Mouse (Mus musculus): Measurements from ENCODE around the gene Krtap21-1. TPM values are rescaled to one million over a fixed set of nuclear protein-coding genes. Genes with fewer than 3 reads are reported as not detected.

The Krtap21-1 gene
- not detected for polyA plus RNA-seq (2015; fragmentation: Illumina TruSeq; extraction: RNeasy Lipid Tissue Mini Kit (QIAGEN cat#74804); ENCODE audit: insufficient read depth, low read depth, low replicate concordance)

DNA sequence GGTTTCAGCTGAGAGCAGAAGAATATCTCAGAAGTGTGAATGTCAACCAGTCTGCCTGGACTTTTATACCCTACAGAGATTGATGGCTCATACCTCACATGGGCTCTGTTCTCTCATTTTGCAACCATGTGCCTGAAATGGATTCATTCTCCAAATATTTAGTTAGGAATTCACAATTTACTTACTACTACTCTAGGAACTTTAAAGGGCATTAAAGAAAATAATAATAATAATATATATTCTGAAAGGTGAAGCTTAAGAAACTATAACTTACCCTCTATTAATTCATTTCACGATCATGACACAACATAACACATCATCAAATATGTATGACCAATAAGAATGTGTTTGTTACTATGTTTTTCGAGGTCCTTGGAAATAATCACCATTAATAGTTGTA is at the start of gene Krtap21-1:
Gene Krtap21-1 (minus strand): TSS at position 101 of the 400 bp plus-strand sequence.

DNA sequence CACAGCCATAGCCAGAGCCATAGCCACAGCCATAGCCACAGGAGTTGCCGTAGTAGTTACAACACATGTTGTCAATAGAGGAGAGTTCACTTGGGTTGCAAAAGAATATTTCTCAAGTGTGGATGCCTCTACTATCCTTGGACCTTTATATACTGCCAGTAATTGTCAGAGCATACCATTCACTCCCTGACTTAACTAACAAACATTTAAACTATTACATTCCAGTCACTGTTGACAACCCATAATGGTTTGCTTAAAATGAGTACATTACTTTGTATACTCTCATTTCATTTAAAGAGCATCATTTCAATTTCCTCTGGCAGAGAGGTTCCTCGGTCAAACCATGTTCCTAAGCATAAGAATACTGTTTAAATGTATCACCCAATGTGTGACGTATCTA is 16.3 kb upstream of the Krtap21-1 start, which contains the start of gene Krtap6-2:
Gene Krtap6-2 (minus strand): TSS at position 101 of the 400 bp plus-strand sequence.

Other genes with a start within 250 kb of the Krtap21-1 start
- gene Gm9789, start 245.9 kb downstream of the Krtap21-1 start, polyA plus RNA-seq (2015; fragmentation: Illumina TruSeq; extraction: RNeasy Lipid Tissue Mini Kit (QIAGEN cat#74804); ENCODE audit: insufficient read depth, low read depth, low replicate concordance), result not detected
- not detected for gene Gm7735, start 234.4 kb downstream of the Krtap21-1 start, polyA plus RNA-seq (2015; fragmentation: Illumina TruSeq; extraction: RNeasy Lipid Tissue Mini Kit (QIAGEN cat#74804); ENCODE audit: insufficient read depth, low read depth, low replicate concordance)
- gene 1110057P08Rik, start 229.1 kb downstream of the Krtap21-1 start, polyA plus RNA-seq (2015; fragmentation: Illumina TruSeq; extraction: RNeasy Lipid Tissue Mini Kit (QIAGEN cat#74804); ENCODE audit: insufficient read depth, low read depth, low replicate concordance), result not detected
- not detected for gene Krtap20-2, start 198.0 kb downstream of the Krtap21-1 start, polyA plus RNA-seq (2015; fragmentation: Illumina TruSeq; extraction: RNeasy Lipid Tissue Mini Kit (QIAGEN cat#74804); ENCODE audit: insufficient read depth, low read depth, low replicate concordance)
- not detected for gene Krtap6-2, start 16.2 kb upstream of the Krtap21-1 start, polyA plus RNA-seq (2015; fragmentation: Illumina TruSeq; extraction: RNeasy Lipid Tissue Mini Kit (QIAGEN cat#74804); ENCODE audit: insufficient read depth, low read depth, low replicate concordance)
- gene Krtap8-1, start 84.1 kb upstream of the Krtap21-1 start, polyA plus RNA-seq (2015; fragmentation: Illumina TruSeq; extraction: RNeasy Lipid Tissue Mini Kit (QIAGEN cat#74804); ENCODE audit: insufficient read depth, low read depth, low replicate concordance), result not detected
- gene Krtap7-1, start 104.5 kb upstream of the Krtap21-1 start, polyA plus RNA-seq (2015; fragmentation: Illumina TruSeq; extraction: RNeasy Lipid Tissue Mini Kit (QIAGEN cat#74804); ENCODE audit: insufficient read depth, low read depth, low replicate concordance), result not detected
- not detected for gene Krtap11-1, start 167.3 kb upstream of the Krtap21-1 start, polyA plus RNA-seq (2015; fragmentation: Illumina TruSeq; extraction: RNeasy Lipid Tissue Mini Kit (QIAGEN cat#74804); ENCODE audit: insufficient read depth, low read depth, low replicate concordance)

All from pancreas, adult 10 weeks (tissue).